ENCODE assay signal across 8 mouse cellular contexts in the genomic region with DNA sequence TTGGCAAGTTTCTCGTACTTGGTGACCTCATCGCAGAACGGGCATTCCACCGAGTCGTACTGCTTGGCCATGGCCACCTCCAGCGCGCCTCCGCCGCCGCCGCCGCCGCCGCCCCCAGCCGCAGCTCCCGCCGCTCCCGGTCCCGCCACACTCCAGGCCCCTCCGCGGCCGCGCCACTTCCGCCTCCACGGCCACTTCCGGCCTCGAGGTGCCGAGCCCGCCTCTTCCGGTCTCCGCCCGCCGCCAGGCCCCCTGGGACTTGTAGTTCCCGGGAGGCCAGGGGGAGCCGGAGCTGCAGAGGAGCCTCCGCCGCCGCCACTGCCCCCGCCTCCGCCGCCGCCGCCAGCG. TPM values are rescaled to one million over a fixed set of nuclear protein-coding genes. Genes with fewer than 3 reads are reported as not detected.
DNase-seq lines count a peak whose midpoint lies in the region; ATAC-seq and TF ChIP-seq lines count a peak whose summit lies in the region.

No protein-coding gene starts in this region.

- peaks cover 25% of the 10 kb centered on the region for H3K4me1 ChIP-seq in embryonic facial prominence, embryonic 13.5 days
- peaks cover 16% of the 10 kb centered on the region for H3K4me1 ChIP-seq in heart, adult 2 months (ENCODE audit: control insufficient read depth, insufficient read depth, low read length)
- peaks cover 22% of the 10 kb centered on the region for H3K4me1 ChIP-seq in liver, adult 2 months (ENCODE audit: control insufficient read depth, insufficient read depth, low read length)
- H3K4me1 ChIP-seq in stomach, embryonic 14.5 days (ENCODE audit: control insufficient read depth, insufficient read depth, low read length): peaks cover 18% of the 10 kb centered on the region

- under 1% methylated on average over 39 of the region's 44 CpGs for WGBS in embryonic facial prominence, embryonic 13.5 days
- WGBS in heart, adult 2 months: under 1% methylated on average over 44 of the region's 44 CpGs
- WGBS in liver, adult 2 months: under 1% methylated on average over 41 of the region's 44 CpGs
- under 1% methylated on average over 37 of the region's 44 CpGs for WGBS in stomach, embryonic 14.5 days

- peaks cover 35% of the 10 kb centered on the region for H3K36me3 ChIP-seq in embryonic facial prominence, embryonic 13.5 days
- H3K36me3 ChIP-seq in heart, adult 2 months (ENCODE audit: control insufficient read depth, insufficient read depth, low read length): peaks cover 4% of the 10 kb centered on the region; the same call in 1 of the 2 replicates
- H3K36me3 ChIP-seq in liver, adult 2 months (ENCODE audit: control insufficient read depth, insufficient read depth, low read length): peaks cover 21% of the 10 kb centered on the region
- H3K36me3 ChIP-seq in stomach, embryonic 14.5 days (ENCODE audit: control insufficient read depth, insufficient read depth, low read length): peaks cover 24% of the 10 kb centered on the region

- peak; percentile 86 for ATAC-seq in embryonic facial prominence, embryonic 13.5 days (ENCODE audit: insufficient number of reproducible peaks, insufficient read depth, low FRiP score, low TSS enrichment, low read depth)
- peak; percentile 29; the same call in 1 of the 2 replicates for ATAC-seq in monocyte, adult 5-6 weeks (replicated peaks; ENCODE audit: insufficient number of reproducible peaks, low FRiP score, low TSS enrichment, poor library complexity, severe bottlenecking)
- ATAC-seq in stomach, embryonic 14.5 days (ENCODE audit: insufficient number of reproducible peaks, insufficient read depth, low FRiP score, low read depth): peak; percentile 89

- peak overlapping the region; percentile 88 for H3K9ac ChIP-seq in embryonic facial prominence, embryonic 13.5 days
- H3K9ac ChIP-seq in heart, adult 2 months (ENCODE audit: low read depth, low read length): peak overlapping the region; percentile 92
- peak overlapping the region; percentile 98 for H3K9ac ChIP-seq in liver, adult 2 months (ENCODE audit: low read depth, low read length)
- H3K9ac ChIP-seq in stomach, embryonic 14.5 days (replicated peaks; ENCODE audit: low read depth, low read length): peak overlapping the region; percentile 72

- peak overlapping the region; percentile 93 for H3K4me2 ChIP-seq in embryonic facial prominence, embryonic 13.5 days
- H3K4me2 ChIP-seq in stomach, embryonic 14.5 days (replicated peaks; ENCODE audit: low read depth, low read length): peak overlapping the region; percentile 52

- H3K27me3 ChIP-seq in embryonic facial prominence, embryonic 13.5 days: no peaks in the 10 kb centered on the region
- no peaks in the 10 kb centered on the region for H3K27me3 ChIP-seq in heart, adult 2 months (ENCODE audit: control insufficient read depth, insufficient read depth, low read length)
- no peaks in the 10 kb centered on the region for H3K27me3 ChIP-seq in liver, adult 2 months (ENCODE audit: control insufficient read depth, insufficient read depth, low read length)
- no peaks in the 10 kb centered on the region for H3K27me3 ChIP-seq in stomach, embryonic 14.5 days (ENCODE audit: control insufficient read depth, insufficient read depth, low read length)

- H3K4me3 ChIP-seq in embryonic facial prominence, embryonic 13.5 days: peak overlapping the region; percentile 87
- peak overlapping the region; percentile 84 for H3K4me3 ChIP-seq in heart, adult 2 months
- H3K4me3 ChIP-seq in liver, adult 2 months (ENCODE audit: insufficient read depth, low read depth, low read length): peak overlapping the region; percentile 77
- H3K4me3 ChIP-seq in stomach, embryonic 14.5 days (ENCODE audit: low read depth, low read length): peak overlapping the region; percentile 80

- DNase-seq in A20 (ENCODE audit: low read depth, low spot score): peak; percentile 94
- peak; percentile 96 to 97 for DNase-seq in adrenal gland, postnatal 36 days
- DNase-seq in heart, adult 2 months: peak; percentile 98 to 99
- DNase-seq in kidney, adult 8-10 months: peak; percentile 93 to 94
- DNase-seq in liver, adult 2 months (ENCODE audit: extremely low read depth, low read depth, low spot score): peak; percentile 64

- no peaks in the 10 kb centered on the region for H3K9me3 ChIP-seq in embryonic facial prominence, embryonic 13.5 days
- H3K9me3 ChIP-seq in stomach, embryonic 14.5 days (ENCODE audit: control insufficient read depth, low read depth, low read length): no peaks in the 10 kb centered on the region

- H3K79me2 ChIP-seq in heart, adult 2 months (replicated peaks; ENCODE audit: control insufficient read depth, insufficient read depth, low read length): peaks cover 2% of the 10 kb centered on the region
- peaks cover 33% of the 10 kb centered on the region for H3K79me2 ChIP-seq in liver, adult 2 months (ENCODE audit: control insufficient read depth, insufficient read depth, low read length)

- peak overlapping the region; percentile 97 for H3K27ac ChIP-seq in embryonic facial prominence, embryonic 13.5 days
- peak overlapping the region; percentile 97 for H3K27ac ChIP-seq in heart, adult 2 months
- H3K27ac ChIP-seq in liver, adult 2 months (replicated peaks; ENCODE audit: insufficient read depth, low read depth, low read length): peak overlapping the region; percentile 93
- peak overlapping the region; percentile 98 for H3K27ac ChIP-seq in stomach, embryonic 14.5 days (ENCODE audit: low read length)

- no peak for TF ChIP-seq CTCF in heart, adult 2 months (IDR thresholded peaks at IDR 0.05)
- no peak for TF ChIP-seq CTCF in liver, adult 2 months (IDR thresholded peaks at IDR 0.05; ENCODE audit: low read depth, low read length)

- intact Hi-C loops in heart, adult 2 months (cut with DNase I): loop anchor here (5.0 kb wide), 1 partner anchor 135 kb away; the partner anchor contains the start of gene Stxbp1

- TF ChIP-seq POLR2A in heart, adult 2 months (IDR thresholded peaks at IDR 0.05; ENCODE audit: insufficient read depth, low read depth, low read length): no peak
- TF ChIP-seq POLR2A in liver, adult 2 months (IDR thresholded peaks at IDR 0.05; ENCODE audit: extremely low read depth, insufficient read depth, low read length): peak; percentile 38; the same call in 1 of the 2 replicates

- no peak for TF ChIP-seq EP300 in heart, adult 2 months (IDR thresholded peaks at IDR 0.05; ENCODE audit: insufficient read depth, low read depth, low read length)

RNA-seq across cellular contexts. Expression of gene Cdk9, which starts 0.3 kb away (rescaled TPM):
- 10 to 100 TPM; 74.7 to 76.3 TPM for total RNA-seq in adrenal gland, postnatal 36 days (2021)
- polyA plus RNA-seq in embryonic facial prominence, embryonic 13.5 days (2015; fragmentation: Nextera tagmentation; extraction: Ambion mirVana): 102 and 114 TPM in 2 replicates
- 10 to 100 TPM; 21.0 to 25.3 TPM for total RNA-seq in heart, adult 2 months (2021)
- polyA plus RNA-seq in heart, adult 2 months (2012; rRNA removed): 42.3 and 49.3 TPM in 2 replicates
- total RNA-seq in liver, adult 2 months (2014; rRNA removed): 19.5 and 27.3 TPM in 2 replicates
- polyA plus RNA-seq in liver, adult 2 months (2012; rRNA removed): 46.6 and 63.7 TPM in 2 replicates
- total RNA-seq in monocyte, adult 5-6 weeks (2017): 83.0 to 107 TPM (median 86.5 TPM) in 3 replicates
- 78.6 and 80.8 TPM in 2 replicates for polyA plus RNA-seq in stomach, embryonic 14.5 days (2014; fragmentation: Nextera tagmentation; extraction: Ambion mirVana)

RNA-seq across cellular contexts. Expression of gene Sh2d3c, which starts 8.3 kb away (rescaled TPM):
- 10 to 100 TPM; 13.0 to 18.9 TPM for total RNA-seq in adrenal gland, postnatal 36 days (2021)
- 19.4 and 21.8 TPM in 2 replicates for polyA plus RNA-seq in embryonic facial prominence, embryonic 13.5 days (2015; fragmentation: Nextera tagmentation; extraction: Ambion mirVana)
- 10 to 100 TPM; 27.1 to 28.9 TPM for total RNA-seq in heart, adult 2 months (2021)
- 38.7 and 52.8 TPM in 2 replicates for polyA plus RNA-seq in heart, adult 2 months (2012; rRNA removed)
- total RNA-seq in liver, adult 2 months (2014; rRNA removed): 2.2 and 3.2 TPM in 2 replicates
- polyA plus RNA-seq in liver, adult 2 months (2012; rRNA removed): 7.5 and 10.4 TPM in 2 replicates
- 37.3 to 83.5 TPM (median 42.5 TPM) in 3 replicates for total RNA-seq in monocyte, adult 5-6 weeks (2017)
- polyA plus RNA-seq in stomach, embryonic 14.5 days (2014; fragmentation: Nextera tagmentation; extraction: Ambion mirVana): 28.2 and 28.4 TPM in 2 replicates

RNA-seq across cellular contexts. Expression of gene Fpgs, which starts 8.6 kb away (rescaled TPM):
- 10 to 100 TPM; 12.8 to 14.9 TPM for total RNA-seq in adrenal gland, postnatal 36 days (2021)
- 29.7 and 34.1 TPM in 2 replicates for polyA plus RNA-seq in embryonic facial prominence, embryonic 13.5 days (2015; fragmentation: Nextera tagmentation; extraction: Ambion mirVana)
- 1 to 10 TPM; 4.6 to 5.7 TPM for total RNA-seq in heart, adult 2 months (2021)
- 17.8 and 18.0 TPM in 2 replicates for polyA plus RNA-seq in heart, adult 2 months (2012; rRNA removed)
- 158 and 175 TPM in 2 replicates for total RNA-seq in liver, adult 2 months (2014; rRNA removed)
- 414 and 481 TPM in 2 replicates for polyA plus RNA-seq in liver, adult 2 months (2012; rRNA removed)
- 6.4 to 12.8 TPM (median 8.0 TPM) in 3 replicates for total RNA-seq in monocyte, adult 5-6 weeks (2017)
- polyA plus RNA-seq in stomach, embryonic 14.5 days (2014; fragmentation: Nextera tagmentation; extraction: Ambion mirVana): 25.9 and 27.1 TPM in 2 replicates

RNA-seq across cellular contexts. Expression of gene 6330409D20Rik, which starts 28.3 kb away (rescaled TPM):
- total RNA-seq in adrenal gland, postnatal 36 days (2021): not detected
- 0.34 and 0.58 TPM in 2 replicates for polyA plus RNA-seq in embryonic facial prominence, embryonic 13.5 days (2015; fragmentation: Nextera tagmentation; extraction: Ambion mirVana)
- not detected for total RNA-seq in heart, adult 2 months (2021)
- not detected in 2 replicates for polyA plus RNA-seq in heart, adult 2 months (2012; rRNA removed)
- not detected in 2 replicates for total RNA-seq in liver, adult 2 months (2014; rRNA removed)
- not detected in 2 replicates for polyA plus RNA-seq in liver, adult 2 months (2012; rRNA removed)
- not detected in 3 replicates for total RNA-seq in monocyte, adult 5-6 weeks (2017)
- polyA plus RNA-seq in stomach, embryonic 14.5 days (2014; fragmentation: Nextera tagmentation; extraction: Ambion mirVana): 0.67 and 0.77 TPM in 2 replicates

RNA-seq across cellular contexts. Expression of gene Tor2a, which starts 44.5 kb away (rescaled TPM):
- total RNA-seq in adrenal gland, postnatal 36 days (2021): 10 to 100 TPM; 26.7 to 32.5 TPM
- polyA plus RNA-seq in embryonic facial prominence, embryonic 13.5 days (2015; fragmentation: Nextera tagmentation; extraction: Ambion mirVana): 65.1 and 72.3 TPM in 2 replicates
- total RNA-seq in heart, adult 2 months (2021): 1 to 10 TPM; 8.2 to 9.4 TPM
- 19.4 and 22.2 TPM in 2 replicates for polyA plus RNA-seq in heart, adult 2 months (2012; rRNA removed)
- total RNA-seq in liver, adult 2 months (2014; rRNA removed): 26.6 and 35.6 TPM in 2 replicates
- polyA plus RNA-seq in liver, adult 2 months (2012; rRNA removed): 72.6 and 77.4 TPM in 2 replicates
- total RNA-seq in monocyte, adult 5-6 weeks (2017): 17.5 to 24.6 TPM (median 19.5 TPM) in 3 replicates
- 71.3 and 75.7 TPM in 2 replicates for polyA plus RNA-seq in stomach, embryonic 14.5 days (2014; fragmentation: Nextera tagmentation; extraction: Ambion mirVana)

Comparison
In these comparisons a context has a peak if more than half of its experiments do, and no peak if none do; other contexts are left out.
1. Peak in every context shown above with its lines: DNase-seq, ATAC-seq, H3K4me3 ChIP-seq and H3K27ac ChIP-seq.
2. ATAC-seq: peak in every context shown above with its lines; median percentile 89 in stomach, embryonic 14.5 days; 86 in embryonic facial prominence, embryonic 13.5 days; 29 in monocyte, adult 5-6 weeks.
3. RNA of gene Fpgs, which starts 8.6 kb away (total RNA-seq): 158 to 175 TPM in liver, adult 2 months; 12.8 to 14.9 TPM in adrenal gland, postnatal 36 days, 6.4 to 12.8 TPM in monocyte, adult 5-6 weeks and 4.6 to 5.7 TPM in heart, adult 2 months; every median in the first group is over 10 times any median in the second.